Mouse (Mus musculus) bone marrow macrophage, adult 2 months (primary cell): ENCODE measurements around the gene Rpp21. TPM values are rescaled to one million over a fixed set of nuclear protein-coding genes. Genes with fewer than 3 reads are reported as not detected.

Source experiments
- H3K27ac ChIP-seq: 2 replicates; pipeline ENCODE4 v1.5.1; 2012; ENCODE audit warnings: low read depth, low read length; ENCODE audit not compliant: insufficient read depth
- H3K4me1 ChIP-seq: 2 replicates; pipeline ENCODE4 v1.6.1; 2012; ENCODE audit warnings: low read length; ENCODE audit not compliant: control insufficient read depth, insufficient read depth
- H3K4me3 ChIP-seq: 2 replicates; pipeline ENCODE4 v1.5.1; 2012; ENCODE audit warnings: mild to moderate bottlenecking, low read length, moderate library complexity; ENCODE audit not compliant: insufficient read depth
- CTCF ChIP-seq: IDR thresholded peaks from 2 replicates; pipeline ENCODE4 v1.5.1; 2012; ENCODE audit warnings: low read depth, mild to moderate bottlenecking, low read length, moderate library complexity
- POLR2A ChIP-seq: IDR thresholded peaks from 2 replicates; pipeline ENCODE4 v1.6.1; 2012; ENCODE audit warnings: mild to moderate bottlenecking, low read depth, low read length, borderline replicate concordance
- polyA plus RNA-seq: library from polyadenylated mRNA; stranded (reverse); fragments of >200 nt; gene quantifications from 2 replicates; pipeline ENCODE4 v1.2.4, GENCODE M21; 2012; ENCODE audit not compliant: missing spikeins, insufficient read depth, insufficient read length

The Rpp21 gene
- polyA plus RNA-seq, 1 experiment = 69.5 TPM

DNA sequence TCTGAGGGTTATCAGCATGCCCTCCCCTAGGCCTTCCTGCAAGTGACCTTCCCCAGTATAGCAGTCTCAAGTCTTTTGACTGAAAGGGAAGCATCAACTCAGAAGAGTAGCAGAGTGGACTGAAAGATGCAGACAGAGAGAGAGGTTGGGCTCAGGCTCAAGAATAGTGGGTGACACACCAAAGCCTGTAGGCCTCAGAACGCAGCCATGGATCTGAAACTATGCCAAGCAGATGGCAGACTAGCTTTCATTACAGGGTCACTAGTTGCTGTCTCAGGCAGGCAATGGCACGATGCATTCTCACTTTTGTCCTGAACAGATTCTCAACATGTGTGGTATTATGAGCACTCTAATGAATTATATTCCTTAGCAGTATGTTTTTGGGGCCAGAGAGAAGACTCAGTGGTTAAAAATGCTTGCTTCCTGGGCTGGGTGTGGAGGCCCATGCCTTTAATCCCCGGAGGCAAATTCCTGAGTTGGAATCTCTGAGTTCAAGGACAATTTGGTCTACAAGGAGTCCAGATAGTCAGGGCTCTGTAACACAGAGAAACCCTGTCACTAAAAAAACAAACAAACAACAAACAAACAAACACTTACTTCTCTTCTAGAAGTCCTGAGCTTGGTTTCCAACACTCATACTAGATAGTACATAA, 6.5 kb upstream of the Rpp21 start:
- no peak for TF ChIP-seq CTCF
- no peak for TF ChIP-seq POLR2A
- Histone ChIP-seq H3K4me3 (no peak overlapping the region), H3K4me1 (peaks cover 25% of the 10 kb centered on the region), H3K27ac (no peak overlapping the region)

DNA sequence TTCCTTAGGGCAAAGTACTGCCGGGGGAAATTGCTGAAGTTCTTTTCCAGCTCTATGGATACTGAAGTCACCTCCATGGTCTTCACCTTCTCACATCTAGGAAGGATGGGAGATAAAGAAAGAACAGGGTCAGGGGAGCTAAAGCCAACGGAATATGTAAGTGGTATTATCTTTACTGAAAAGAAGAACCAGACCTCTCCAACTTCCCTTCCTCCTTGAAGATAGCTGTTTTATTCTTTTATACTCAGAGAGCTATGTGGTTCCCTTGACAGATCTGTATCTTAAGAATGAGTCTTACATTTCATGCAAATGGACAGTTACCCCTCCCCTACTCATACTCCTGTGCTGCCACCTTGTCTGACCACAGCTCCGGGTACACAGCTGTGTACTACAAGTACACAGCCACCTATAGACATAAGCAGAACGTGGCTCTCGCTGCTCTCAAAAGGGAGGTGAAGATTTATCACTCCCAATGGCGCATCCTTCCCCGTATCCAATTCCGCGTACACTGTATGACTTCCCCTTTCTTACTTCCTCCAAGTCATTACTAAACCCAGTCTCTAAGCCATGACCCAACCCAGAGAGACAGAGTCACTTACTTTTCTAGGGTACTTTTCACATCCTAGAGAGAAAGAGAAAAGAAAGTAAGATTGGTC, 3.8 kb upstream of the Rpp21 start:
- TF ChIP-seq POLR2A = no peak
- TF ChIP-seq CTCF = no peak
- Histone ChIP-seq H3K27ac (peak overlapping the region; percentile 65), H3K4me3 (no peak overlapping the region; the same call in 1 of the 2 replicates), H3K4me1 (peaks cover 28% of the 10 kb centered on the region)

DNA sequence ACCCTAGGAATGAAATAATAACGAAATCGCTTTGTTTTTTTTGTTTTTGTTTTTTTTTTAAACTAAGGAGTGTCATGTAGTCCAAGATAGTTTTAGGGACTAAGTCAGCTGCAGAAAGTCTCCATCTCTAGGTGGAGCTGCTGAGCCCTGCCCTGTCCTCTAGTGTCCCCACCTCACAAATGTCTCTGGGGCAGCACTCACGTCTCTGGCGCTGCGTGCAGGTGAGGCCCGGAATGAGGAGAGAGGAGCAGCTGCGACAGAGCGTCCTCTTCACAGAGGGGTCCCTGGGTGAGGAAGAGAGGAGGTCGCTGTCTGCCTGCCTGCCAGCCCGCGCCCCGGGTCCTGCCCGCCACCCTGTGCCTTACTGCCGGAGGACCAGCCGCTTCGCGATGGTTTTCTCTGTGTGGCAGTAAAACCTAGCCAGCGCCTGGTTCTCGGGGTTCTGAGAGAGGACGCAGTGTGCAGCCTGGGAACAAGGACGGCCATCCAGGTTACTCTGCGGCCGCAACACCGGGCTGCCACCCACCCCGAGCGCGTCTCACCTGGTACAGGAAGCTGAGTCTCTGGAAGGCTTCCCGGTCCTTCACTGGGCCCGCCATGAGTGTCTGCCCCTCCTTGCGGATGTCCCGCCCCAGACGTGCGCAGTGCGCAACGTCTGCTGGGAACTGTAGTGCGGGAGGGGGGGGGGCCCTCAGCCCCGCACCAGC, 475 bp downstream of the Rpp21 start:
- peak overlapping the region; percentile 76 for H3K4me3 ChIP-seq
- peaks cover 25% of the 10 kb centered on the region for H3K4me1 ChIP-seq
- TF ChIP-seq CTCF (peak; percentile 43), POLR2A (no peak)
- peak overlapping the region; percentile 9; the same call in 1 of the 2 replicates for H3K27ac ChIP-seq

DNA sequence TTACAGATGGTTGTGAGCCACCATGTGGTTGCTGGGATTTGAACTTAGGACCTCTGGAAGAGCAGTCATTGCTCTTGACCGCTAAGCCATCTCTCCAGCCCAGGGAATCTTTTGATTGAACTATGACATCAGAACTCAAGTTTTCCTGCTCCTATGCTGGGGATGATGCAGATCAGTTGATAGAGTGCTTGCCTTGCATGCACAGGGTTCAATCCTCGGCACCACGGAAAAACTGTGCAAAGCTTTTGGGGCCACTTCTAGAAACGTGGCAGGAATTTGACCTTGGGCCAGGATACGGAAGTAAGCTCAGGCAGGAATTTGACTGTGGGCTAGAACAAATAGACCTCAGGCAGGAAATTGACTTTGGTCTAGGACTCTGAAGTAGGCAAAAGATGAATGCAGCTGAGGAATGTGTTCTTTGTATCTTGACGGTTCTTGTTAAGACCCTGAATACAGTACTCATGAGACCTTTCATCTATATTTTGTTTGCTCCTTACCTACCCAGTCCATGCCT, 4.7 kb downstream of the Rpp21 start:
- Histone ChIP-seq H3K4me1 (peaks cover 12% of the 10 kb centered on the region), H3K27ac (no peak overlapping the region), H3K4me3 (no peak overlapping the region)
- no peak for TF ChIP-seq POLR2A
- TF ChIP-seq CTCF = no peak

DNA sequence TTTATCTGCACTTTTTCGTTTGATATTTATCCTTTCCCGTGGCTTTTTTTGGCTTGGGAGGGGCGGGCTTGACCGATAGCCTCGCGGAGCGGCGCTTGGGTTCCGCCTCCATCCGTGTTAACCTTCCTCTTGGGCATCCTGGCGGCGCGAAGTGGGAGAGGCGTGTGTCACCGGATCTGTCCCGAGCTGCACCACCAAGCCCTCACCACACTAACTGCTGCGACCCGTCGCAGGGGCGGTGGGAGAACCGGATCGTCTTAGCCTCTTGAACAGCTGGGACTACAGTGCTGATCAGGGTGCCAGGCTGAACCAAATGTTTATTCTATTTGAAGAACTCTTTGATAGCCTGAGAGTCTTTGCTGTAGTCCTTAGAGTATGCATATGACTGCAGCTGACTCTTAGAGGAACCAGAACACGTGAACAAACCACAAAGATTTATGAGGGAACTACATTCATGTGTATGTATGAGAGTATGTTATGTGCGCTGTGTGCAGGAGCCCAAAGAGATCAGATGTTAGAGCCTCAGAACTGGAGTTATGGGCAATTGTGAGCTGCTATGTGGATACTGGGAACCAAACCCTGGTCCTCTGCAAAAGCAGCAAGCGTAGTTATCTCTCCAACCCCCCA, 5.5 kb downstream of the Rpp21 start:
- peak overlapping the region; percentile 73 for H3K27ac ChIP-seq
- peak overlapping the region; percentile 37 for H3K4me3 ChIP-seq
- TF ChIP-seq CTCF (no peak), POLR2A (no peak)
- peaks cover 12% of the 10 kb centered on the region for H3K4me1 ChIP-seq

DNA sequence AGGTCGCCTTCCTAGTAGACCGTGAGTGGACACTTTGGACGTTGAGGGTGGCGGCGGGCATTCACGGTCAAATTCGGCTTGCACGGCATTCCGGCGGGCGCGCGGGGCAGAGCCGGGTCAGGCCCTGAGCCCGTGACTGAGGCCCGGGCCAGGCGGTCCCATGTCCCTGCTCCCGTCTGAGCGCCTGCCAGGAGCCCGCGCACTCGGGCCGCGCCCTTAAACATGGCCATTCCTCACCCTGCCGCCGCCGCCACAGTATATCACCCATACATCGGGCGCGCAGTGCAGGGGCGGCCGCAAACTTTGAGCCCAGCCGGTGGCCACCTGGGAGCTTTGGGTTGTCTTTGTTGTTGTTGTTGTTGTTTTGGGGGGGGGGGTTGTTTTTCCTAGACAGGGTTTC, 9.0 kb downstream of the Rpp21 start:
- H3K4me1 ChIP-seq = peaks cover 7% of the 10 kb centered on the region; the same call in 1 of the 2 replicates
- no peak overlapping the region for H3K4me3 ChIP-seq
- TF ChIP-seq POLR2A = no peak
- TF ChIP-seq CTCF = no peak
- no peak overlapping the region for H3K27ac ChIP-seq

DNA sequence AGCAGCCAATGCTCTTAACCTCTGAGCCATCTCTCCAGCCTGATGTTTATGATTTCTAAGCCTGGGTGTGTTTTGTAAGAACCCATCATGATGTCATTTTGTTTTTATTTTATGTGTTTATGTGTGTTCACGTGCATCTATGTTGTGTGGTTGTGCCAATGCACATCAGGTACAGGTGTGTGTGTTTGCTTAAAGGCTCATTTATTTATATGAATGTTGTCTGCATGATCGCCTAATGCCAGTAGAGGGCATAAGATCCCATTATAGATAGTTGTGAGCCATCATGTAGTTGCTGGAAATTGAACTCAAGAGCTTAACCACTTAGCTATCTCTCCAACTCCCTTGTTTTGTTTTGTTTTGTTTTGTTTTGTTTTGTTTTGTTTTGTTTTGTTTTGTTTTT, 12.1 kb downstream of the Rpp21 start:
- Histone ChIP-seq H3K27ac (no peak overlapping the region), H3K4me1 (peaks cover 3% of the 10 kb centered on the region; the same call in 1 of the 2 replicates), H3K4me3 (no peak overlapping the region)
- no peak for TF ChIP-seq POLR2A
- TF ChIP-seq CTCF = no peak

DNA sequence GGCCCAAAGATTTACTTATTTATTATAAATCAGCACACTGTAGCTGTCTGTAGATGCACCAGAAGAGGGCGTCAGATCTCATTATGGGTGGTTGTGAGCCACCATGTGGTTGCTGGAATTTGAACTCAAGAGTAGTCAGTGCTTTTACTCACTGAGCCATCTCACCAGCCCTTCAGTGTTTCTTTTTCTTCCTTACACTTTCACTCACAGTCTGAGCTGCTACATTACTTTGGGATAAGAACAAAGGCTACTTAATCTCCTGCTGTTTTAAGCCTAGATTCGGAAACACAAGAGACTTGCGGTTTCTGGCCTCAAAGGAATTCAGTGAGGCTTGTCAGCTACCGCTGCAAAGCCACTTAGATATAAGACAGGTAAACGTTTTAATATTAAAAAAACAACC, 13.8 kb downstream of the Rpp21 start:
- Histone ChIP-seq H3K4me1 (peaks cover 3% of the 10 kb centered on the region; the same call in 1 of the 2 replicates), H3K4me3 (no peak overlapping the region), H3K27ac (no peak overlapping the region)
- TF ChIP-seq CTCF (no peak), POLR2A (no peak)

DNA sequence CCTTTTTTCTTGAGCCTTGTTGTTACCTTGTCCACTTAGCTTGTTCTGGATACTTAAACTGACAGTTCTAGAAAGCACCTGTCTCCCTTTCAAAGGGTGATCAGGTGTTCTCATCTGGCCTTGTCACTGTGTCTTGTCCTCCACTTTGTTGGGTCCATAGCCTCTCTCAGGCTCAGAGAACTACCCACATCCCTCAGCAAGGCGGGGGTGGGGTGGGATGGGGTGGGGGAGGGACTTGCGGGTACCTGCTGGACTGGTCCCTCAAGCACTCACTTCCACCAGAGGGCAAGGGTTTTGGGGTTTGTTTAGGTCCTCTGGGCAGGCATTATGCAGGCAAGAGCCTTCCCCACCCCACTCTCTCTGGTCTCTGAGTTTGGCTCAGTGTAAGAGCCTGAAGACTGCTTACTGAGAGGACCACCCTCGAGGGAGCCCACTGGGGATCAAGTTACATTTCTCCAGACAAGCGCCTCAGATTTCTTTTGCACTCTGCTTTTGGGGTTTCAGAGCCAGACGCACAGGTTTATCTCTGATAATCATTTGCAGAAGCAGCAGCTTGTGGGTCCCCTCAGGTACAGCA, 17.1 kb downstream of the Rpp21 start:
- TF ChIP-seq CTCF (no peak), POLR2A (no peak)
- H3K27ac ChIP-seq = no peak overlapping the region
- peaks cover 3% of the 10 kb centered on the region; the same call in 1 of the 2 replicates for H3K4me1 ChIP-seq
- H3K4me3 ChIP-seq = no peak overlapping the region
